9 mouse cellular contexts compared by ENCODE assay signal in the genomic region with DNA sequence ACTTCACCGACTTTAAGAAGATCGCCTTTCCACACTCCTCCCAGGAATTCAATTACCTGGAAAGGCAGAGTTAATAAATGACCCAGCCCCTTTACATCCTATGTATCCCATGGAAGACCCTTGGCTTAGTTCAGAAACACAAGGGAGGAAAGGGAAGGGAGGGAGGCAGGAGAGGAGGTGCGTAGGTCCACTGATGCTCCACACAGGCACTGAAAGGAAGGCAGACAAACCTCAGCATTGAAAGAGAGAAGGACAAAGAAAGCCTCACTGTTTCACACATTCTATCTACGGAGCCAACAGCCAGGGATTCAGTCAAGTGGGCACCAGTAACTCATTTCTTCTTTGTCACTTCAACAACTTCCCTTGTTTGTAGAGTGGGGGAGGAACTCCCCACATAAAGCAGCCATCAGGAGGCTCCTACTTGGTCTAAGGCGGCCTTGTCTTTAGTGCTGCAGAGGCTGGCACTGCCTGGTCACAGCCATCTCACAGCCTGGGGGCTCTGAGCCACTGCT.
A peak's percentile ranks its signal among the peaks of the same experiment; 100 is the strongest.
DNase-seq lines count a peak whose midpoint lies in the region; ATAC-seq lines count a peak whose summit lies in the region.
"Had no signal": no experiment of that assay in that cellular context is flagged by ENCODE, and none has a peak within 500 bp of the region (broad histone marks: within the 10 kb centered on the region; RNA-seq: fewer than 3 reads in every experiment).

No protein-coding gene starts in this region.

- no peaks in the 10 kb centered on the region for H3K9me3 ChIP-seq in lung, embryonic 16.5 days (ENCODE audit: control insufficient read depth, low read length)

- 62% methylated on average over 5 of the region's 5 CpGs for WGBS in lung, embryonic 16.5 days

- peak overlapping the region; percentile 45; the same call in 1 of the 2 replicates for H3K27ac ChIP-seq in lung, embryonic 16.5 days (ENCODE audit: low read length)

- no peak overlapping the region for H3K4me3 ChIP-seq in lung, embryonic 16.5 days (ENCODE audit: low read length)

- H3K27me3 ChIP-seq in lung, embryonic 16.5 days (ENCODE audit: control insufficient read depth, insufficient read depth, low read depth, low read length), result no peaks in the 10 kb centered on the region

- no peaks in the 10 kb centered on the region for H3K36me3 ChIP-seq in lung, embryonic 16.5 days (ENCODE audit: control insufficient read depth, insufficient read depth, low read length)

- H3K4me2 ChIP-seq in lung, embryonic 16.5 days (ENCODE audit: low read depth, low read length), result no peak overlapping the region

- H3K4me1 ChIP-seq in lung, embryonic 16.5 days (replicated peaks; ENCODE audit: control insufficient read depth, insufficient read depth, low read length), result peaks cover 13% of the 10 kb centered on the region

- ATAC-seq in frontal cortex, adult (ENCODE audit: low TSS enrichment), result peak; percentile 29
- peak; percentile 51; the same call in 1 of the 2 replicates for ATAC-seq in lung, embryonic 16.5 days (ENCODE audit: low read depth)

- no peak for DNase-seq in frontal cortex, adult 2 months (ENCODE audit: extremely low spot score in 1 of 2, low spot score in 1 of 2)
- no peak for DNase-seq in lung, postnatal 36 days
- peak; percentile 56 to 67 for DNase-seq in left cerebral cortex, adult 9 months (ENCODE audit: low spot score in 2 of 2)
- peak; percentile 77 for DNase-seq in telencephalon, adult 2 months (ENCODE audit: low read depth, low spot score)
- DNase-seq in spleen, postnatal 10 days (ENCODE audit: low spot score in 2 of 2), result no peak
- DNase-seq in thymus, postnatal 14 days, result no peak
- DNase-seq: adrenal gland, postnatal 36 days had no signal

- no peak overlapping the region for H3K9ac ChIP-seq in lung, embryonic 16.5 days (ENCODE audit: low read length)

Comparison
In these comparisons a context has a peak if more than half of its experiments do, and no peak if none do; other contexts are left out.
1. DNase-seq: peak in left cerebral cortex, adult 9 months (2 of 2) and telencephalon, adult 2 months (single experiment); none in frontal cortex, adult 2 months (0 of 2), lung, postnatal 36 days (single experiment), spleen, postnatal 10 days (0 of 2) and thymus, postnatal 14 days (single experiment).